Mouse (Mus musculus): ENCODE measurements around the gene Pigv.
A peak's percentile ranks its signal among the peaks of the same experiment; 100 is the strongest.

The Pigv gene

GRCm38 (mm10) chr4:133671881-133672844 is at the start of gene Pigv:
Gene Pigv (minus strand): TSS chr4:133672647.
- peak; percentile 97 for DNase-seq

DNA sequence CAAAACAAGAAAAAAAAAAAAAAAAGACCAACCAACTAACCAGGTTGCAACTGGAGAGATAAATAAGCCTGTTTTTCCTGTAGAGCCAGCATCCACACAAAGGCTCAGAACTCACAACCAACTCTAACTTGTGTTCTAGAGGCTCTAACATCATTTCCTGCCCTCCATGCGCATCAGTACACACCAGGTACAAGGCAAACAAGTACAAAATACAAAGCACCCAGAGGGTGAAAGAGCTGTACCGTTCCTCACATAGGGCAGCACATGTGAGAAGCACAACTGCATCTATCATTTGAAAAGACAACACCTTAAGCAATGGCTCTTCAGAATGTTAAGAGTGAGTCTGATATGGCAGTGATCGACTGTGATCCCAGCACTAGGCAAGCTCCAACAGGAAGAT is 47.3 kb upstream of the Pigv start:
- no peak for DNase-seq

DNA sequence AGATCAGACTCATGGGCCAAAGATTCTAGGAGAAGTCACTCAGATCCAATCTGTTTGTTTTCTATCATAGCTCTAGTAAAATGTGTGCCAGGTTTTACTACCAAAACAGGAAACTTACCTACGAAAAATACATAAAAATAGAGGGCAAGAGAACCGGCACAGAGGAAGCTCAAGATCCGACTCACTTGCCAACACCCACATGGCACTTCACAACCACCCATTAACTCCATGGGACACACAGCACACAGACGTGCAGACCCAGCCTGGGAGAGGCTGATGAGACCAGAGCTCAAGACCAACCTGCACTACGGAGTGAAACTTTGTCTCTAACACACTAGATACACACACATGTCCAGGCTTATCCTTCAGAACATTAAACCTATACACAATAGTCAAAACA is 40.3 kb upstream of the Pigv start:
- DNase-seq = no peak

GRCm38 (mm10) chr4:133711307-133712076 is 39.0 kb upstream of the Pigv start:
- no peak for DNase-seq

GRCm38 (mm10) chr4:133709395-133709794 is 36.9 kb upstream of the Pigv start:
- no peak for DNase-seq

DNA sequence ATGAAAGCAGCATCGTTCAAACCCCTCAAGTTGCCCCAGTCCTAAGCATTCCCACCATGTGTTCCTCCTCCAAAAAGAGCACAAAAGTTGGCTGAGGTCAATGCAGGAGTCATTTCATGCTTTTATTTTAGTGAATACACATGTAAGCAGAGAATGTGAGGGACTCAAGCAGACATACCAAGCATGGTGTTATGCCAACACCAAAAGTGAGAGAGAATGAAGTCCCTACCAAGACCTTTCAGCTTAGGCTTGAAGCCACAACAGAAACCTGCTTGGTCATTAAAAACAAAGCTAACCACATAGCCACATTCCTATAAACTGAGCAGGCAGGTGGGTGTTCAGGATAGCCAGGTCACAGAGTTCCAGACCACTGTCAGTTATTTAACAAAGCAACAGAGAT is 35.0 kb upstream of the Pigv start:
- DNase-seq = no peak

GRCm38 (mm10) chr4:133706956-133707355 is 34.5 kb upstream of the Pigv start:
- DNase-seq = no peak

- DNase-seq = no peak
These were observed 32.6 kb upstream of the Pigv start for GRCm38 (mm10) chr4:133705062-133705461.

- DNase-seq = peak; percentile 60
These were observed 28.5 kb upstream of the Pigv start for GRCm38 (mm10) chr4:133700905-133701368.

GRCm38 (mm10) chr4:133695363-133695762 is 22.9 kb upstream of the Pigv start:
- no peak for DNase-seq

GRCm38 (mm10) chr4:133690252-133690651 is 17.8 kb upstream of the Pigv start:
- no peak for DNase-seq

DNA sequence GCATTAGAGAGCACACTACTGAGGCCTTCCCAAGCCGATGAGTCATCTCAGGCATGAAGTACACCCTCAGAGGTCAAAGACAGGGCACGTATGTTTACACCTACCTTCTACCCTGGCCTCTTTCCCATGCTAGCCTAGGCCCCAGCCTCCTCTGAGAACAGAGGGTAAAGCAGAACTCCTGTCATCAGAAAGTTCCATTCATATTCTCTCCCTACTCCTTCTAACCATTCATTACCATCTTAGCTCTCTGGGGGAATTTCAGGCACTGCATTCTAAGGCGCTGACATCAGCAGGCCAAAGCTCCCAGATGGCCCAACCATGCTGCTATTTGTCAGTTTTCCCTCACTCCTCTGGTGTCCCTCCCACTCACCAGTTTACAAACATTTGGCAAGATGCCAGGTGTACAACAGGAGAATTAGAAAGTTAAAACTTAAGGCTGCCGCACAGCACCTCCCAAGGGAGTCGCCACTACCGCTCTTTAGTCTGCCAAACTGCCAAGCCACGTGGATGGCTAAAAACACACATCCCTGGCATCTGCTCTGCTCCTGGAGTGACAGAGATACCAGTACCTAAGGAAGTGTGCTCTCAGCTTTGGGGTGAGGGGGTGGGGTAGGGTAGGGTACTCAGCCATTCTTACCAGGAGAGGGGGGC is 16.1 kb upstream of the Pigv start:
- DNase-seq = no peak

GRCm38 (mm10) chr4:133687126-133687525 is 14.7 kb upstream of the Pigv start:
- DNase-seq = no peak

DNA sequence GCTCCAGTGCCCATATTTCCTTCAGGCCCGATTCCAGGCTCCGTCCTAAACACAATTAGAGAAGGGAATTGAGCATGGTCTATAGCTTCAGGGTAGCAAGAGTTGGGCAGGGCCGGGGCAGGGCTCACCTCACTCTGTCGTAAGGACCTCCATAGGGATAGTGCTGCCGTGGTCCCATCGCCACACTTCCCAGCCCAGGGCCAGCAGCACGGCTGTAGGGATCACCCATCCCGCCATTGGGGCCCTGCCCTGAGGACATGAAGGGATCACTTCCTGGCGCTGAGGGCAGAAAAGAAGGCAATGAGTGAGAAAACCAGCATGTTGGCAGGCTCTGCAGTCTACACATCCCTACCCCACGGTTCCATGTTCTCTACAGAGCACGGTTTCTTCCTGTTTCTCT is 14.1 kb upstream of the Pigv start:
- DNase-seq = no peak

DNA sequence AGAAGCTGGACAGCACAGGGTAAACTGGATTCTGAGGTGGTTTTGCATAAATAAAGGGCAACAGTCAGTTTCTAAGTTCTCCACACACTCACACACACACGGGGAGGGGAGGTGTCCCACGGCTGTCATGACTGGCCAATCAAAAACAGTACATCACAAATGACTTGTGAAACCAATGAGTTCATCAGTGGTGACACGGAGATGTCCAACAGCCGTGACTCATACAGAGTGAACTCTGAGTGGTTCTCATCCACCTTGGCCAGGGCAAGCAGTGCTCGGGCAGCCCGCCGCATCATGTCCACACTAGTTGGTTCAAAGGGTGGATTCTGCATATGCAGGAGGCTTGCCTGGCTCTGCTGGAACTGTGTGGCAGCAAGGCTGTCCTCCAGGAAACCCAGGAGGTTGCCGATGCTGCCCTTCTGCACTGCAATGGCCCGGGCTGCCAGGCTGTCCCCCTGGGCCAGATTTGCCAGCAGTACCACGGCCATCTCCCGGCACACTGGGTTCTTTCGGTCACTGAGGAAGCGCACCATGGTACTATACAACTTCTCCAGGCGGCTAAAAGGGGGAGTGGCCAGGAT is 7.8 kb upstream of the Pigv start:
- no peak for DNase-seq

DNA sequence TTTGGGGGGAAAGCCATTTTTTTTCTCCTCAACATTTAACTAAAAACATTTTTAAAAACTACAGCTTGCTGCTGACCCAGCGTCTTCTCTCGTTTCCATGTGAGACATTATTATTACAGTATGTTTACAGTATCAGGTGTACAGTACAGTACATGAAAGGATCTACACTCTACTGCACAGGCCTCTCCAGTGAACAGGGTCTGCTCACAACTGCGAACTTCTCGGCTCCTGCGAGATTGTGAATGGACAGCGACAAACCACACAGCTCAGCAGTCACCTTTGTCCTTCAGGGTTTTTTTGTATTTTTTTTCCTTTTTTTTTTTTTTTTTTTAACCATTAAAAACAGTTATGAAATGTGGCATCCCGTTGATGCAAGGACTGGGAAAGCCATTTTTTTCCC is 7.2 kb upstream of the Pigv start:
- no peak for DNase-seq

GRCm38 (mm10) chr4:133677266-133677665 is 4.8 kb upstream of the Pigv start:
- no peak for DNase-seq

DNA sequence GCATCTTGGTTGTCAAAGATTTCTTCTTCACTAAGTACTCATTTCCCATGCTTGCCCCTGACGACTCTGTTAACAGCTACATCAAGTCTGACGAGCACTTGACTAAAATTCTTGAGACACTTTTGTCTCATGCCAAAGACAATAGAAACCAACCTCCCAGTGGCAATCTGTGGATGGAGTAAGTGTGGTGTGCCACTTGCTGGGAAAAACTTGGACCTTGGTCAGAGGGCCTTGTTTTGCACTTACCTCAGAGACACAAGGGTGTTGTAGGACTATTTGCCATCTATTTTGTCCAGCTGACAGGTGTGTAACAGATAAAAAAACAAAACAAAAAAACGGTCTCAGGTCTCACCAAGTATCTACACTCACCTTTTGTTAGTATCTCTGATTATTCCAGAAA is 3.7 kb upstream of the Pigv start:
- no peak for DNase-seq

GRCm38 (mm10) chr4:133675594-133676016 is 3.2 kb upstream of the Pigv start:
- peak; percentile 60 for DNase-seq

DNA sequence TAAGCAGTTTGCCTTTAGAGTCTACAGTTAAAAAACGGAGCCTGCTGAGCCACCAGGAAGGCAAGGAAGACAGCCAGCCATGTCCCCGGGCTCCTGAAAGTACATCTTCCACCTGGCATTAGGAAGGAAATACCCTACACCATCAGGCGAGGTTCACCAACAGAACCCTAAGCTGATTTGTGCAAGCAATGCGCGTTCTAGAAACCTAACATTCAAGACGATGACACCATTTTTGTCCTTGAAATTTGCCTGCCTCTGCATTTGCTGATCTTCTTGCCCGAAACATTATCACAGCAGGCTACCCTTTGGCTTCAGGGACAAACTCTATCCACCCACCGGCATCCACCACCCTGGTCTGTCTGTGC is 1.9 kb upstream of the Pigv start:
- DNase-seq = no peak

DNA sequence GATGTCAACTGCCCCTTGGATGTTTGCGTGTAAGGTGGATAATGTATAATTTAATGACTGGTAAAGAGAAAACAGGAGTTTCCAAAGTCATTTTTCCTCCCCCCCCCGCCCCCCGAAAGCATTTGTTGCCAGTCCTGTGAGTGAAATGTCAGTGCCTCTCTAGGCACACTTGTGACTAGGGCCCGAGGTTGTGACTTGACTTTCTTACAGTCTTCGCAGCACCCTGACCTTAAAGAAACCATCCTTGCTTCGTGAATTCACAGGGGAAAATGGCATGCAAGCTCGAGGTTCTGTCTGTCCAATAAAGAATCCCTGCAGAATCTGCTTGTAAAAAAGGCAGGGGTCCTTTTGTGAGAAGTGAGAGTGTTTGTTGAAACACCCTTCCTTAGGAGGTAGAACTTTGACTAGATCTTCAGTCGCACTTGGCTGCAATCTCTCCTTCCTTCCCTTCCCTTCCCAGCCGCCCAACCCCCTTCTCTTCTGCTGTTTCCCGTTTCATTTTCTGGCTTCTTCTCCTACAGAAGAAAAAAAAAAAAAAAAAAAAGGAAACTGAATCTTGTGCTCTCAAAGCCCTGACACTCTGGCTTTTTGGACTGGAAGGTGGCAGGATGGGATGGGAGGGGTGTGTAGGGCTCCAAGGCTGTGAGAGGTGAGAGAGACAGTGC is 1.4 kb upstream of the Pigv start:
- peak; percentile 55 for DNase-seq

Data from right cerebral cortex, postnatal 4 days (tissue).